Mouse (Mus musculus) mature B cell (primary cell): Measurements from ENCODE around the gene Dysf.

ENCODE experiments used
- in situ Hi-C: fragments of 300-500 bp; cut with MboI; formaldehyde crosslinking; loops from 2 replicates; pipeline ENCODE4 v1.14.3; 2019

Dysf gene

DNA sequence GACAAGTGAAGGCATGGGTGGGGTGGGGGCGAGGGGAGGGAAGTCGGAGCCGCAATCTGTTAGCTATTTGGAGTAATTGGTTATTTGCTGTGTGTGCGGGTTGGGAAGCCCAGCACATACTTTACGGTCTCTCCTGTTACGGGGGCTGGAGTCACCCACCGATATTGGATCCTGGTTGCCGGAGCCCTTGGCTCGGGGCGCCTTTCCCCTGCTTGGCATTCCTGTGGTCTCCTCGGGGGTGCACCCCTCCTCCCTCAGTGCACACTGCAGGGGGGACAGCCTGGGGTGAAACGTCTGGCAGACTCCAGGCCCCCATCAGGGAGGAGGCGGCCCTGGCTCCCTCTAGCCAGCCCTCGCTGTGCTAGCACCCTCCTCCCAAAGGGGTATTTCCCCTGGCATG, 159.2 kb downstream of the Dysf start:
- in situ Hi-C loops = no loop called here

DNA sequence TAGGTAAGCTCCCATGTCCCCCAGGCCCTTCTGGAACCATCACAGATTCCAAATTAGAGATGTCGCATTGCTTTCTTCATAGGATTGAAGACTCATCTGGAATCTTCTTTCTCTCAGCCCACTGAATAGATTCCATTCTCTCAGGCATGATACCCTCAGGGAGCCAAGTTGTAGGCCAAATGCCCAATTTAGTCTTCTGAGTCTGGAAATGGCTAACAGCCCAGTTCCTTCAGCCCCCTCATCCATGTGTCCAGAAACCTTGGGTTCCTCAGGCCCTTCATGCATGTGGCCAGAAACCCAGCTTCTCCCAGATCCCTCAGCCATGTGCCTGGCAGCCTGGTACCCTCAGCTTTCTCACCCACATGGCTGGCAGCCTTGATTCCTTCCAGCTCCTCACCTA, 160.2 kb downstream of the Dysf start:
- in situ Hi-C loops = no loop called here

DNA sequence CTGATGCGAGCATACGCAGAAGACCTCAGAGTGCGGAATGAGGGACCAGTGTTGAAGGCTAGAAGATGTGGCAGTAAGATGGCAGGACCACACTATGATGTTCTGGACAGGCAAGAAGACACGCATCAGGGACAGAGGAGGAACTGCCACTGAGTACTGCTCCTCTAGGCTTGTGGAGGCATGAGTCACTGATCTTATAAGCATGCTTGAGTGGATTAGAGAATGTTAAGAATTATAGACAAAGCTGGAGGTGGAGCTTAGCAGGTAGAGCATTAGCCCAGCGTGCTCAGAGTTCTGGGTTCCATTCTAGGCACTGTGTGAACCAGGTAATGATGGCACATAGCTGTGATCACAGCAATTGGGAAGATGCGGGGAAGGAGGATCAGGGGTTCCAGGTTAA, 165.2 kb downstream of the Dysf start:
- in situ Hi-C loops = no loop called here

DNA sequence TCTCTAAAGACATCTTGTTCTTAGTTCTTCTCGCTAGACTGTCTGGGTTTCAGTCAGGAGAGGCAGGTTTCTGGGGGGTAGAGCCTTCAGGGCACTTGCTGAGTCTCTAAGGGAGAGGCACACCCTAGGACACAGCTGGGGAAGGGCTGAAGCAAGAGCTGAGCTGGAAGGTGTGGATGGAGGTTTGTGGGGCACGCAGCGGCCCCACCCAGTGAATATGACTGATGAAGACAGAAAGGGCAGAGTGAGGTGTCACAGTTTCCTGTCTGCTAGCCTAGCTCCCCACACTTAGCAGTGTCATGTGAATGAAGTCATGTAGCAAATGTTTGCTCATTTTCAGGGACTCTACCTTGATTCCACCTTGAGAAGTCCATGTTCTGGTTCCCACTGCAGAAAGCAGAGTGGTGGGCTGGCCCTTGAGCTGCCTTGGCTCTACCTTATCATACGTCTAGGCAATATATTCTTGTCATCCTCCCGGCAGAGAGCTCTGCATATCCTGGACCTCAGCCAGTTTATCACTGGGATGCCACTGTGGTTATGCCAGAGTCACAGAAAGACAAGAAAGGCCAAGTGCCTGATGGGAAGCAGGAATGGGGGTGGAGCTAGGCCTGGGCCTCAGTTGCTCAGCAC, 170.5 kb downstream of the Dysf start:
- in situ Hi-C loops = no loop called here

DNA sequence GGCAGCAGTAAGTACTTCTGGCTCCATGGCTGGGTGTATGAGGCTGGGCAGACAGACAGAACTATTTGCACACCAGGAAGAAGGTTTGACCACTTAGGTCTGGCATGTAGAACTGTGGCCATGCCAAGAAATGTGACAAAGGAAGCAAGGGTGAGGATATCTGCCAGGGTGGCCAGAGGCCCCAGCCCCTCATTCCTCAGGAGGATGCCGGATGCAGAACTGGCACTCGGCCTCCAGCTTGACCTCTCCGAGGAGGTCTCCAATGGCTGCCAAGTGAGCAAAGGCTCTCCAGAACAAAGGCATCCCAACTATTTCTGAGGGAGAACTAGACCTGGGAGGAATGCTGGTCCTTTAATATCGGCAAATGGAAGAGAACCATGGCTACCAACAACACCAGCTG, 173.1 kb downstream of the Dysf start:
- in situ Hi-C loops = no loop called here

DNA sequence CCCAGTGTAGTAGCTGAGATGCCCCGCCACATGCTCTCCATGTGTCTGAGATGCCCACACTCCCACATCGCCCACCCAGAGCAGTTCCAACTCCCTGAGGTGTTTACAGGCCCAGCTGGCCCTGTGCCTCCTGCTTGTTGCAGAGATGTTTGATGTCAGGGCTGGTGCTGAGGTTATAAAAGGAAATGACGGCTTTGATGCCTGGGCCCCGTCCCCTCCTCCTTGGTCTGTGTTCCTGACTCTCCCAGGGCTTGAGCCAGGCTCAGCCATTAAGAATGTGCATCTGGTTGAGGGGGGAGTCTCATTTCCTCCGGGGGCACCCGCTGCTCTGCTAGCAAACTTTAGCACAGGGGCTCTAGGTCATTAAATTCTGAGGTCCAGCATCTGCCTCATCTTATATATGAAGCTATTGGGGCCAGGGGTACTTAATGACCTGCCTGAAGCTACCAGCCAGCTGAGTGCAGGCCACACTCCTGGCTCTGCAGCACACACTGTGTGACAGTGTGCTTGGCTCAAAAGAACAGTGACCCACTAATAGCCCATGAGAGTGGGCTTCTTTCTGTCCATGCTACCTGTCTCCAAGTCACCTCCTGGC, 183.4 kb downstream of the Dysf start:
- in situ Hi-C loops = no loop called here

DNA sequence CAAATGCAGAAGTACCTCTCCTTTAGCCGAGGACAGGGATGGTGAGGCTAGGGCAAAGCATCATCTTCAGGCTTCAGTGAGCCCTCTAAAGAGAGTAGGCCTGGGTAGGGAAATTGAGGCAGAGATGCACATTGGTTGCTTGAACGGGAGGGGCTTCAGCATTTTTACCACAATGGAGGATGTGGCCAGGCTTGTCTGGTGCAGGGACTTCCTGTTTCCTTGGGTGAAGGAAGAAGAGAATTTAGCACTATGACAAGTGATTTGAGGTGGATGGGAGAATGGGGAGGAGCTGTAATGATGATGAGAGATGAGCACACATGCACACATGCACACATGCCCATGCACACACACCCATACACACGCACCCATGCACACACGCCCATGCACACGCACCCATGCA, 188.1 kb downstream of the Dysf start:
- in situ Hi-C loops = no loop called here

DNA sequence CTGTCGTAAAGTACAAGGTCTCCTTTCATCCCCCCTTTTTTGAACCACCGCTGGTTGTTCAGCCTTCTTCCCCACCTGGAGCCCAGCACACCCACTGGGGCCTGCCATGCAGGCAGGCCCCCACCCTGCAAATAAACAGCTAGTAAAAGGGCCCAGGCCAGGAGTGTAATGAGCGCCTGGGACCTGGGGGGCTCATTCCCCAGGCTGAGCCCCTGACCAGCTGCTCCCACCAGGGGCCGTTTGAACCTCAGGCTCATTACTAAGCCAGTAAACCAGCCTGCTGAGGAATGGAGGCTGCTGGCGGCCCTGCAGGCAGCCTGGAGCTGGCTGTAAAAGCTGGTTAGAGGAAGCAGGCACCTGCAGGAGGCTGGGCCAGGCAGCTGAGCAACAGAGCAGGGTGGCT, 189.4 kb downstream of the Dysf start:
- in situ Hi-C loops = no loop called here

DNA sequence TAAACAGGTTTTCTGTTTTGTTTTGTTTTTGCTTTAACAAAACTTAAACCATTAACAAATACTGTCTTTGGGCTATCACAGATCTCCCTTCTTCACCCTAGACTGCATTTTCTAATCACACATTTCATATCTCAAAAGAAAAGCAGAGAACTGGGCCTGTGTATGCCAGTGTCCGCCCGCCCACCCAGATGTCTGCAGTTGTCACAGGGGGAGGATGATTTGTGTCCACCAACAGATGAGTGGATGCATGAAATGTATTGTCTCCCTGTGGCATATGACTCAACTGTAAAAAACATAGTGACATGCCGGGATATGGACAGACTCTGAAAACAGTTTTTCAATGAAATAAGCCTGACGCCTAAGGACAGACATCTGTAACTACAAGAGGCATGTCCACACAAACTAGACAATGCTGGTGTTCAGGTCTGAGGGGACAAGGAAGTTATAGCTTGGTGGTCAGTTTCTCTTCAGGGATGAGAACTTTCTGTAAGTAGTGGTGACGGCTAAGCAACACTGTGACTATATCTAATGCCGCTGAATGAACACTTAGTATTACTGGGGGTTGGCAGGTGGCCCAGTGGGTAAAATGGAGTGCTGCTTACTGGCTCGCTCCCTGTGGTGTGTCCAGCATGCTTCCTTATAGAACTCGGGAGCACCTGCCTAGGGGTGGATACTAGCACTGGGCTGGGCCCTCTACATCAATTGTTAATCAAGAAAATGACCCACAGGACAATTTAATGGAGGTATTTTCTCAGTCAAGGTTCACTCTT, 193.5 kb downstream of the Dysf start:
- in situ Hi-C loops = no loop called here

DNA sequence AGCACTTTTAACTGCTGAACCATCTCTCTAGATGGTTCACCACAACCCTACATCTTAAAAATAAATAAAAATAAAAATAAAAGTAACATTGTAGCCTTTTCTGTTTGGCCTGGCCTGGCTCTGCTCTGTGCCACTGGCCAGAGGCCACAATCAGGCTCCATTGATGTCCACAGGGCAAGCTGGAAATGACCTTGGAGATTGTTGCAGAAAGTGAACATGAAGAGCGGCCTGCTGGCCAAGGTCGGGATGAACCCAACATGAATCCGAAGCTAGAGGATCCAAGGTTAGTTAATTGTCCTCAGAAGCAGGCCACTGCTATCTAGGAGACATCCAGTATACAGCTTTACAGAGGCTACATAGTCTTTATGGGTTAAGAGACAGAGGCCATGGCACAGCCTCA, 197.2 kb downstream of the Dysf start:
- in situ Hi-C loops = no loop called here

DNA sequence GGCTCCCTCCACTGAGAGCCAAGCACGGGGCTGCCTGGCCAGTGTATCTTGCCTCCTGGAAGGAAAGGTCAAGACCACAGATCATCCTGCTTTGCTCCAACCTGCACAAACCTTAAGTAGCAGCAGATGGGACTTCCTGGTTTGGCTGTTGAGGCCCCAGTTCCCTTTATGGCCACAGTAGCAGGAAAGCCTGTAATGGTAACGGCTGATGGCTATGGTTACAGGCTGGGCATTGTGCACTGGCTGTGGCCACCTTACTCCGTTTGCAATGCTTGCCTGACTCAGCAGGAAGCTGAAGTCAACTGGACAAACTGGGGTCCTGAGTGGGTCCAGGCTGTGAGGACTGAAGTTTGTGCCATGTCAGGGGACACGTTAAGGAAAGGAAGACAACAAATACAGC, 200.2 kb downstream of the Dysf start:
- in situ Hi-C loops = no loop called here

DNA sequence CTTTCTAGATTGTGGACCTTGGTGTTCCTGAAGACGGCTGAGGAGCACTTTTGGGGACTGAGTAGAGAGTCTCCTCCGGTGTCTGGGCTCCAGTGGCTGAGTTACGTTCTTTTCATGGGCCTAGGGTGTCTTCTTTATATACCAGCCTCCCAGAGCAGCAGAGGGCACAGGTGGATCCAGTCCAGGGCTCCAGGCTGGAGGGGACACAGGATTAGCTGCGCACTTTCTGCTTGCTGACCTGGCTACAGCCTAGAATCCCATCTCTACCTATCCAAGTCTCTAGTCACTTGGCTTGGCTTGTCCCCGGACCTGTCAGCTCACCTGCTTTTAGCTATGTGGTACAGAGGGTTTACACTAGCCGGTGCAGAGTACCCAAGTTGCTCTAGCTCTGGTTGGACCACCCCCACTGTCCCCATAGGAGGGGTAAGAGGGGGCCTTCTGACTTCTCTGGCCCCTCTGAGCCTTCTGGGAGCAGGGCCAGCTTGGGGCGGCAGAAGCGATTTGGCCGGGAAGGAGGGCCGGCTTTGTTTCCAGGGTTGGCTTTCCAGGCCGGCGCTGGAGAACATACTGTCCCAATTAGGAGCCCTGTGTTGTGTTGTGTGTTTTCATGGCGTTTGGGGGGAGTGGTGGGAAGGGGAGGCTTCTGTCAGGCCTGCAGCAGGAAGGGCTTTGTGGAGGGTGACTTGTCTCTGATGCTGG, 201.5 kb downstream of the Dysf start:
- in situ Hi-C loops = no loop called here

DNA sequence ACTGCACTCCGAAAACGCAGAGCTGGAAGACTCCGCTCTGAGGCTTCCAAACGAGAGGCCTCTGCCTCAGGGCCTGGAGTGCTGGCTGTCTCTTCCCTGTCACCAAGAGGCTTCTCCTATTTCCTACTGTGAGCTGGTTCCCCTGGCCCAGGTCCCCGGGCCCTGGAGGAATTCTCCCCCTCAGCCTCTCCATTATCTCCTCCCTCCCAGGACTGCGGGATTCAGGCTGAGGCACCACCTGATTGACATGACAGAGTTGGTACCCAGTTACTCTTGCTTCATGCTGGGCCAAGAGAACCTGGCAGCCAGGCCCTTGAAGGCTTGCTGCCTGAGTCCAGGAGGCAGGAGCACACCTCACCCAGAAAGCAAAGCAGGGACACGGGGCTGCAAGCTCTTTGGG, 203.1 kb downstream of the Dysf start:
- in situ Hi-C loops = no loop called here

DNA sequence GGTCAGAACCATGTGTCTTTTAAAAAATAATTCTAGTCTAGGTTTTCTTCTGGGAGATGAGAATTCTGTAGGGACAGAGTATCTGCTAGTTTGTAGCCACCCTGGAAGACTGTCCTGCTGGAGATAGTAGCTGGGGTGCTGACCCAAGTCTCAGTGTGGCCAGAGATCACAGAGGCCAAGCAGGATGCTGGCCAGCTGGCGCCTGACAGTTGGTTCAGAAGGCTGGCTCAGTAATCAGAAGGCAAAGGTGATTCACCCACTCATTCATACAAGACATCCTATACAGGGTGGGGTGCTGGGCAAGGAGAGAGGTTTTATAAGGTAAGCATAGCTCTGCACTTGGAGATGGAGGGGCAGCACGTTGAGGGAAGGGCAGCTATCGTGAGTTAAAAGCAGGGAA, 204.7 kb downstream of the Dysf start:
- in situ Hi-C loops = no loop called here

DNA sequence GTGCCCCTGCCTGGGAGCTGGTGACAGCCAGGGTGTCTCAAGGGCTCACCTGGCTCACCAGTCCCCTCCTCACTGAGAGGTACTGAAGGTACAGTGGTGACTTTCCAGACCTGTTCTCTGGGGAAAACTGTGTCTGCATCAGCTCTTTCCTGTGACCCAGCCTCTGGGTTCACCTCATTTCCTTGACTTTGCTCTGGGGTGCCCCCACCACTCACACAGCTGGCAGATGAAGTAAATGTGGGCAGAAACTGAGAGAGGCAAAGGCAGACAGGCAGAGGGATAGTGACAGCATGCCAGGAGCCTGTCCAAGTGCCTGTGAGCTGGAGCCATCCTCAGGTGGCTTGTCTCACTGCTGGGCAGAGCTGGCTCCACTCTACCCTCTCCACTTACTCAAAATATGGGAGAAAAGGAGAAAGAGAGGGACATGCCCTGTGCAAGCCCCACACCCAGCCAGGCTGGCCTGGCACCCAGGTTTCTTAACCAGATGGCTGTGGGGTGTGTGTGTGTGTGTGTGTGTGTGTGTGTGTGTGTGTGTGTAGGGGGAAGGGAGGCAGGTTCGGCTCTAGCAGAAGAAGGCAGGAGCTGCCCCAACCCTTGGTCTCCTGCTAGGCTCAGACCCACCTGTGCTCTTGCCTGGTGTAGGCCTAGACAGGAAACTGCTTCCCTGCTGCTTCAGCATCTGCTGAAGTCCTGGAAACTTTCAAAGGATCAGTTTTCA, 209.0 kb downstream of the Dysf start:
- in situ Hi-C loops = no loop called here

DNA sequence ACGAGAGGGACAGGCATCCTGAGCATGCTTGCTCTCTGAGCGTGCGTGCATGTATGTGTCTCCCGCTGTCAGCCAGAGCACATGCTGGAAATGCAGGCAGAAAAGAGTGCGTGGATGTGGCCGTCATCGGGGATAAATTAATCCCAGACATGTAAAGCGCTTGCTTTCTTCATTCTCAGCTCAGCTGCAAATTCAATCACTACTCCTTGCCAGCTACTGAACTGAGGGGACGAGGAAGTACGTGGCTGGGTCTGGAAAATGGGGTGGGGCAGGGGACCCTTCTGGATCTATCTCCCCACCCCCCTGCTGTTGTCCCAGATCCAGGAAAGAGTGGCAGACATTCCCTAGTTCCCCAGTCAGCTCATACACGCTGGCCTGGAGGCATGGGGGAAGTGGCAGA, 210.7 kb downstream of the Dysf start:
- in situ Hi-C loops = no loop called here

DNA sequence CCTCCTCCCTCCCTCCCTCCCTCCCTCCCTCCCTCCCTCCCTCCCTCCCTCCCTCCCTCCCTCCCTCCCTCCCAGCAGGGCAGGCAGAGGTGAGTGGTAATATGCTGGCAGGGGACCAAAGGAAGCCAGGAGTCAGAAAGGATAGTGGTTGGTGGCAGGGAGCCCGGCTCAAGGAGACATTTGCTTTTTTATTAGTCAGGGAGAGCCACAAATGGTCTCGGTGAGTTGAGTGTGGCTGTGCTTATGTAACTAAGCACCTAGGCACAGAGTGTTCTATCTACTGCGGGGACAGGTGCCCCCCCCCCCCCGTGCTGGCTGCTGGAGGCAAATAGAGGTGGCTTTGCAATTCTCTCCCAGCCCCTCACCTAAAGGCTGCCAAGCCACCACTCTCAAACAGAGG, 216.5 kb downstream of the Dysf start:
- in situ Hi-C loops = no loop called here

DNA sequence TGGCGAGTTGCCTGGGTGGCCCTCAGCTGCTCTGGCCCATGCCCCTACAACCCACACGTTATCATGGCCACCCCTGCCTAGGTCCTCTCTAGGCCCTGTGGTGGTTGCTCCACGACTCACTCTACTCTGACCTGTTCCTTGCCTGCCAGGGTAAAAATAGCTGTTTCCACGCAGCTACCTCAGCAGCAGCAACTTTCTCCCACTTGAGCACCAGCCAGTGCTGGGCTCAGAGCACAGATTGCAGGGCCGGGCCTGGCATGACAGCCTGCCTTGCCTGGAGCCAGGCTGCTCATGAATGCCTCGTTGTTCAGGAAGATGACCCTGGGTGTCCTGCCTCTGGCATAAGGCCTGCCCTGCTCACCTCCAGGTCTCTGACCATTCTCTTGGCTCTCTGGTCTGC, 217.2 kb downstream of the Dysf start:
- in situ Hi-C loops = no loop called here

DNA sequence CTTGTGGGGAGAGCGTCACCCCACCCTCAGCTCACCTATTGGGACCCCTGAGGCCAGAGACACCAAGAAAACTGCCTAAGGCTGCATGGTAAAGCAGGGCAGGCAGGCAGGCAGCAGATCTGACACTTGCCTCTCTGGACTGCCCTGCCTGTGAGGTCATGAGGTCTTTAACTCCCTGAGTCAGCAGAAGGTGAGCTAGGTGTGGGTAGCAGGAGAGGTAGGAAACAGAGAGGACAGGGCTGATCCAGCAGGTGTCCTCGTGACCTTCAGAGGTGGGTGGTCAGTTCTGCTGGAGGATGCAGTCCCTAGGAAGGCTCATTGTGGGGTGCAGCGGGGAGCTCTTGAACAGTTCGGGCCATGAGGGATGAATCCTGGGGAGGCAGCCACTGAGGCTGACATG, 219.8 kb downstream of the Dysf start:
- in situ Hi-C loops = no loop called here

DNA sequence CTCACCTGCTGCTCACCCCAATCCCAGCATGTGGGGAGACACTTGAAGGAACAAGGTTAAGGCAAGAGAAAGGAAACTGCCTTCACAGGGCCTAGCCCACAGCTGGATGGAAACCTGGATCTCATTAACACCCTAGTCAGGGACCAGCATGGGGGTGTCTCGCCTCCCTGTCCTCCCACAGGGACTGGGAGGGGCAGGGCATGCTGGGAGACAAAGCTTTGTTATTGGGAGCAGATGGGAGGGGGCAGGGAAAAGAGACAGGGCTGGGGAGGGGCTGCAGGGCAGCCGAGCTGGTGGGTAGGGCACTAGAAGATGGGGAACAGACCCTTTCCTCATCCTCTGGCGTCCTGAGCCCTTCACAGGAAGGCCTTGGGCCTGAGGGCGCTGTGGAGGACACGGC, 220.4 kb downstream of the Dysf start:
- in situ Hi-C loops = no loop called here

DNA sequence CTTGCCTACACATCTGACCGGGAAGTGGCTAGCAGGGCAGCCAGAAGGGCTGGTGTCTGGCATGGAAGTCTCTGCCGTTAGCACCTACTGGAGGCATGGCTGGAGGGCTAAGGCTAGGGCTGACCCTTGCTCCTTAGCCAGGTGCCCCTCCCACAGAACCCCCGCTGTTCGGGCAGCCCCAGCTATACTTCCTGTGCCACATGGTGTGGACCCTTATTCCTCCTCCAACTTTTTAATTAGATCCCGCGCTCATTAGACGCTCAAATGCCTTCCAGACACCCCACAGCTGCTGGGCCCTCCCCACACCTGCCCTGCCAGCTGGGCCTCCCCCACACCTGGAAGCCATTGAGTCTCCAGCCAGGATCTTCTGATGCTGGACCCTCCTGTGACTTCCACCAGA, 221.3 kb downstream of the Dysf start:
- in situ Hi-C loops = no loop called here

DNA sequence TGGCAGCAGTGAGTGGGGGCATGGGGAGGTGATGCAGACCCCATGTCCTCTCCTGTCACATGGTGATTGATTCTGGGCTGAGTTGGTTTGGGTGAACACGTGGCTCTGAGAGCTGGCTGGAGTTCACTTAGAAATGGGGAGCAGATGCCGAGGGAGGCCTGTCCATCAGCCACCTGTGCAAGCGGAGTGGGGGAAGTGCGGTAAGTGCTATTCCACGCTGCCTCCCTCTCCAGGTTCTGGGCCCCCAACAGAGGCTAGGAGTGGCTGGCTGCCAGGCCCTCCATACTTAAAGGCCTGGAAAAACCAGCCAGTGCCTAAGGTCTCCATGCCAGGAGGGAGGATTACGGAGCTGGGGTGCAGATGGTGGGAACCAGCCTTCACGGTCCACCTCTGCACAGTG, 222.7 kb downstream of the Dysf start:
- in situ Hi-C loops = no loop called here
